Mouse (Mus musculus) E14TG2a.4 (cell line): Measurements from ENCODE around the gene Efcab10.

Source experiments
- CTCF ChIP-seq: conservative IDR thresholded peaks from 2 replicates; pipeline ENCODE4 v1.5.1; 2014; ENCODE audit warnings: low read length
- NANOG ChIP-seq: IDR thresholded peaks from 2 replicates; pipeline ENCODE4 v1.6.1; 2014; ENCODE audit warnings: borderline replicate concordance, low read length, mixed read lengths
- POU5F1 ChIP-seq: IDR thresholded peaks from 2 replicates; pipeline ENCODE4 v1.6.1; 2014; ENCODE audit warnings: low read length, borderline replicate concordance

DNA sequence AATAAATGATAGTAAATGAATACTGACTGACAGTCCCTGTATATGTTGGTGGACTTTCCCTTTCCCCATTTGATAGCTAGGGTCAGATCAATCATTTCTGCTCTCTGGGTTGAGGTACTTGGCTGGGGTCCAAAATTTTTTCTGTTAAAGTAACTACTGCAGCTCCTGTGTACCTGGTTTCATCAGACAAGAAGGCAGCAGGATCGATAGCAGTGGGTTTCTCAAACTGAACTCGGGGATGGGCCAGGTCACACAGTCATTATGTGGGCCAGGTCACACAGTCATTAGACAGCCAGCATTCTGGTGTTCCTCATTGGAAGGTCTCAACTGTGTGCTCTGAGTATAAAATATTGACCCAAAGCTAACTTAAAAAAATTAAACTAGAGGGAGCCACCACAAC is 33.1 kb downstream of the Efcab10 start:
- TF ChIP-seq CTCF (no peak), NANOG (no peak), POU5F1 (no peak)
